Mouse (Mus musculus): Measurements from ENCODE around the gene Cracr2a.

The Cracr2a gene

DNA sequence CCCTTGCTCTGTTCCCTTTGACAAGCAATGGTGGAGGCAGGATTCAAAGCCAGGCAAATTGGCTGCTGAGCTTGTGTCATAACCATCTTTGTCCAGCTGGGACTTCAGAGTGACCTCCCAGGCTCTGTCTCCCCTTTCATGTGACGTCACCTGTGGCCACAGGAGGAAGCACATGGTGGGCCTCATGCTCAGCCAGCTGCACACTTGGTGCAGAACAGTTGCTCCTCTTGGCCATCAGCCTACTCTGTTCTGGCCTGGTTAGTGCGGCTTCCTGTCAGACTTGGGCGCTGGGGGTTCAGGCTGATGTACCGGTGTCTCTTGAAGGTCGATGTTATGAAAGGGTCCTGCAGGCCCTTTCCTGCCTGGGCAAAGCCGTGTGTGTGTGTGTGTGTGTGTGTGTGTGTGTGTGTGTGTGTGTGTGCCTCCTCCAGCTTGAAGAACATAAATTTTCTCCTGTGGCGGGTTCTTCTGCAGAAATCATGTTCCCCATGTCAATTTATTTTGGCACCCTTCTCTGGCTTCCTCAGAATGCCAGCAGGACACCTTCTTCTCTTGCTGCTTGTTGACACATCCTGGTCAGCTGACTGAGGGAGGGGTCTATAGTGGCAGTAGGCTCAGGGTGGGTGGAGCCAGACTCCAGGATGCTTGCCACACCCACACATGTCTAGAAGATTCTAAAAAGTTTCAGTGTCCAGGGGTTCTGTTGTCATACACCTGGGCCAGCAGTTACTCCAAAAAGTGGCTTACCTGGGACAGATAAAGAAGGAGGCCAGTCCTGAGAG, 5.0 kb downstream of the Cracr2a start:
- no peak for DNase-seq (ENCODE audit: low spot score)

DNA sequence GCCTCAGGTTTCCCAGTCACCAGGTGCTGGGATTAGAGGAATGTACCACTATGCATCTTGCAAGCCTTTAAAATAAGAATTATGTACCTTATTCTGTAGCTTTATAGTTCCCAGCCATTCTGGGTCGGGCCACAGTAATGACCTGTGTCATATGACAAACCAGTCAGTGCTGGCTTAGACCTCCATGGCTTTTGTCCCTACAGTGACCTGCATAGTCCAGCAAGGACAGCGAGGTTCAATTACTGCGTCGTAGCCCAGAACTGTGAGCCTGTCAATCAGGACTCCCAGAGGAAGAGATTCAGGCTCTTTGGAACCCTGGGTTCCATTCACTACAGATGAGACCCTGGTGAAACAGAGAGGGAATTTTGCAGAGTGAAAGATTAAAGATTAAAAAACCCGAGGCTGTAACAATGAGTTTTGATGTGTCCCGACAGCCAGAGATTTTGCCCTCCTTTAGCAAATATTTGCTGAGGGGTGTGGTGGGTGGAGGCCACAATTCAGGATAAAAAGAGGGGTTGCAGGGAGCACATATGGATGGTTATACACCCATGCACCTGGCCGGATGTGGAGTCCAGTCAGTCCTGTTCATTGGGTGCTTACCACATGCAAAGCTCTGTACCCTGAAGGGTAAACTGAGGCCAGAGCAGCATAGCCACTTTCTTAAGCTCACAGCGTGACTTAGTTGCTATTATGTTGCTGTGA, 10.9 kb downstream of the Cracr2a start:
- no peak for DNase-seq (ENCODE audit: low spot score)

DNA sequence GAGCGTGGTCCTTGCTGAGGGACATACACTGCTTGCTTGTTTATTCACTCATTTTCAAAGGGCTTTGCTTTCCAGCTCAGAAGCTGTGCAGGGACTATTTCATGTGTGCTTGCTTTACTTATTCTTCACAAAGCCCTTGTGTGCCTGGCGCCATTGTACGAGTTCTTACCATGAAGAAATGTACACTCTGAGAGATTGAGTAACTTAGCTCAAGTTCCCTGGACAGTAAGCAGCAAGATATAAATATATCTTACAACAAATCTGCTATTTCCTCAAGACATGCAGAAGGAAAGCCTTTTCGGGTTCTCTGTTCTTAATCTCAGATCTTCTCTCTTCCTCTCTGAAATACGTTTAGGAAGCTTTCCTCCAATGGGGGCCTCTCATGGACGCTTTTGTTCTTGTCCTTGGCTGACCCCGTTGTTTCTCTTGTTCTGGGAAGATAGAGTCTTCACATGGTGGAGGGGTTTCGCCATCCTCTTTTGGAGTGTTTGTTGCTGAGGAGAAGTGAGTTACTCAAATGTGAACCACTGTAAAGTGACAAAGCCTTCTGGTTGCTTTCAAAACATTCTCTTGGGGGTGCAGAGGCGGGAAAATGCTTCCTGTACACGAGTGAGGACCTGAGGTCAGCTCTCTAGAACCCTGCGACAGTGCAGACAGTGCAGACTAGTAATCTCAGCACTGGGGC, 12.8 kb downstream of the Cracr2a start:
- no peak for DNase-seq (ENCODE audit: low spot score)

DNA sequence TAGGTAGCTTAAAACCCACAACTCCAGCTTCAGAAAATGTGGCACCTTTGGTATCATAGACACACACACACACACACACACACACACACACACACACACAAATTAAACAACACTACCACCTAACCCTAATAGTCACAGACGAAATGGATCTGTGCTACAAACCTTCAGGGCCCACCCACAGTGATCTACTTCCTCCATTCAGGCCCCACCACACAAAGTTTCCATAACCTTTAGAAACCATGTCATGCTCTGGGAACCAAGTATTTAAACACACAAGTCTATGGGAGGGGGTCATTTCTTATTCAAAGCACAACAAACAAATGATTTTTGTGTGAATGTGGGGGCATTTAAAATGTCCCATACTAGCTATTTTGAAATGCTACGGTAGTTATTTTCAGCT, 14.1 kb downstream of the Cracr2a start:
- no peak for DNase-seq (ENCODE audit: low spot score)

DNA sequence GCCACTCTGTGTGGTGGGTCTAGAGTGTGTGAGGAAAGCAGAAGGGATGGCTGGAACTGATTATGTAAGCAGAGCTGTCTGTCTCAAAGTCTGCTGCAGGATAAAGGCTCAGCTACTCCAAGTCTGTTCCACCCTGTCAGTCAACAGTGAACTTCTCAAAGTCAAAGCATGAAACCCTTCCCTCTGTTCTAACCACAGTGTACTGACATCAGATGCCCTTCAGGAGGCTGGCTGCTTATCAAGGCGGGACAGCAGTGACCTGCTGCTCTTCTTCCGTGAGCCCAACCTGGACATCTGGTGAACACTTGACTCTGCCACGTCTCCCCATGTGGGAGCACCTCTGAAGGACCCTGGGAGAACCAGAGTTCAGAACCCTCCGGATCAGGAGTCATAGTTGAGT, 16.6 kb downstream of the Cracr2a start:
- DNase-seq (ENCODE audit: low spot score): no peak

DNA sequence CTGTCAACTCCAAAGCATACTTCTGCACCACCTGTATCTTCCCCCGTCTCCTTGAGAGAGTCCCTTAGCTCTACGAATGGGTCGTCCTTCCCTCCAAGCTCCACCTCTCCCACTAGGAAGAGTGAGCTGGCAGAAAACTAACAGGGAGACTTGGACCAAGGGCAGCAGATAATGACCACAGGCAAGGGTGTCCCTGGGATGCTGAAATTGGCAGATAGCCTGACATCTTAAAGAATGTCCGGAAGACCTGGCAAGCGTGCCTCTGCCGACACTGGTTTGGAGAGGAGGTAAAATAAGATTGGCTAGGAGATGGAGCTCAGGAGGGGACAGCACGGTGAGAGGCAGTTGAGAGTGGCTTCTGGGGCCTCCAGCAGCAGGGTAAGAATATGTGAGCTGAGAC, 17.2 kb downstream of the Cracr2a start:
- DNase-seq (ENCODE audit: low spot score): peak; percentile 26

DNA sequence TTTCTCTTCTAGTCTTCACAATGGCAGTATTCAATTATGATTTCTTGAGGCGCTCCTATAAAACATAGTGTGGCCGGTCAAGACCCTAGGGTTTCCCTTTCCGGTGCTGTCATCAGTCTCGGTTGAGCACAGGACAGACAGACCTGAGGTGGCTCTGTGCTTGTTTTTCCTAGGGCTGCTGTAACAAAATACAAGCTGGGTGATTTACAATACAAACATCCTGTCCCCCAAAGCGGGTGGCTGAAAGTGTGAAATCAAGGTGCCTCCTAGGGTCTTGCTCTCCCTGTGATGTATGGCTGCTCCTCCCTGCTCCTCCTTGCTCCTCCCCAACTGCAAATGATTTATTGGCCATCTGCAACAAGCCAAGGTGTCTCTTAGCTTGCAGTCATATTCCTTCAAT, 17.7 kb downstream of the Cracr2a start:
- no peak for DNase-seq (ENCODE audit: low spot score)

DNA sequence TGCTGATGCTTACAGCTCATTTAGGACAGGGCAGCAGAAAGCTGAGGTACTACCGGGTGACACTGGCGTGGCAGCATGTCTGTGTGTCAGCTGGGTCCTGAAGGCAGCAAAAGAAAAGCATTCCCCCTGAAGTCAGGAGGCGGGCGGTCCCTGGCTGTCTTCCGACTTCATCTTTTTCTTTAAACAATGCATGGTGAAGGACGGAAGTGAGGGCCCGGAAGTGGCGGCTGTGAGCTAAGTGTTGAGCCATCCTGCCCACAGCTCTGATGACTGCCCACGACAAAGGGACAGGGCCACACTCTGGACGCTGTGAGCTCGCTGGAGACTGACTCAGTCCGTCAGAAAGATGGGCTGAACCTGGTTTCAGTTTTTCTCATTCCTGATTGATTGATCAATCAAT, 20.8 kb downstream of the Cracr2a start:
- no peak for DNase-seq (ENCODE audit: low spot score)

DNA sequence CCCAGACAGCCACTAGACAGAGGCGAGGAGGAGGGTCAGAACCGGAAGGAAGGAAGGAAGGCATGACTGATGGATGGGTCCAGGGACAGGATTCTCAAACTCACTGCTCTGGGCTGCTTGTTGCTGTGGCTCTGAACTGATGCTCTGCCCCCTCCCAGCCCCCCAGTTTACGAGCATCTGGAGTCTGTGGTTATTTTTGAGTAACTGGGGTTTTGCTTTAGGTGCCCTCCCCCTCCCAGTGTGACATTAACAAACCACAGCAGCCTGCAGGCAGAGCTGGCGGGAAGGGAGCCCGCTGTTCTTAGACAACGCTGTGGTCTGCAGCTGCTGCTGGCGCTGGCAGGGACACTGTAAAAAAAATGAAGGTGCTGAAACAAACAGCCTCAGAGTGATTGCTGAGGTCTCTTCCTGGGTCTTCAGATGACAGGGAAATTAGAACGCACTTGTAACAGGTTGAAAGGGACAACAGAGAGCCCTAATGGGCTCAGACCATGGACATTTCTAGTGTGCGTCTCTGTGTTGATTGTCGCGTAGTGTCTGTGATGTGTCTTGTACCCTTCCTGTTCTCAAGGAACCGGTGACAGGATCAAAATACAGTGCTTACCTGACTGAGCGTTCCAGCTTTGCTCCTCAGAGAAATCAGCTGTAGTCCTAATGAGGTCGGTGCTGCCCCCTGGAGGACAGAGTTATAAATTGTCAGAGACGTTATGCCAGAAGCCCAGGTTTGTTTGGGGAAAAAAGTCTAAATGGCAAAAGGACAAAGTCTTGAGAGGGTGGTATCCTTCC, 21.4 kb downstream of the Cracr2a start:
- DNase-seq (ENCODE audit: low spot score): no peak

DNA sequence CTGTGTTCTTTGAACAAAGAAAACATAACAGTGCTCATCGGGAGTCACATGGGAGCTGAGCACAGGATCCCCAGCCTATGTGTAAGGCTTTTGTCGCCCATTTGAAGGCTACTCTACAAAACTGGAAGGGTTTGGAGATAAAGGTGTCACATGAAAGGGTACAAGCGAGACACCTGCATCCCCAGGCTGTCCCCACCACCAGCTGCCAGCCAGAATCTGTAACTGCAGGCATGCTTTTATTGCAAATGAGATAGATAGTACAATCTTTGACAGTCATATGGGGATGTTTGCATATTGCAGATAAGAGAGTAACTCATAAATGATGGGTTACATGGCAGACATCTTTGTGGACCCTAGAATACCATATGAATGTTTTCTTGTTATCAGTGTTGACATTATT, 30.3 kb downstream of the Cracr2a start:
- DNase-seq (ENCODE audit: low spot score): no peak

DNA sequence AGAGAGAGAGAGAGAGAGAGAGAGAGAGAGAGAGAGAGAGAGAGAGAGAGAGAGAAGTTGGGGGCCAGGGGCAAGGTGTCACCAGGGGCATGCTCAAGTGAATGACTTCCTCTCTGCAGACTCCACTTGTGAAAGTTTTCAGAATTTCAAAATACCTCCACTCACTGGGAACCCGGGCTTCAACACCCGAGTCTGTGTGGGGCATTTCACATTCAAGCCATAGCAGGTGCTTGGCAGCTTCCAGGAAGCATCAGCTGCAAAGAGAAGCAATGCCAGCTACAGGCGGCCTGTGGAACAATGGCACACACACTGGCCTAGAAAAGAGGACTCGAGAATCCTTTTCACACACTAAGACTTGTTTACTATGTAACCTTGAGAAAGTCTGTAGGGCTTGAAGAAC, 32.3 kb downstream of the Cracr2a start:
- no peak for DNase-seq (ENCODE audit: low spot score)

DNA sequence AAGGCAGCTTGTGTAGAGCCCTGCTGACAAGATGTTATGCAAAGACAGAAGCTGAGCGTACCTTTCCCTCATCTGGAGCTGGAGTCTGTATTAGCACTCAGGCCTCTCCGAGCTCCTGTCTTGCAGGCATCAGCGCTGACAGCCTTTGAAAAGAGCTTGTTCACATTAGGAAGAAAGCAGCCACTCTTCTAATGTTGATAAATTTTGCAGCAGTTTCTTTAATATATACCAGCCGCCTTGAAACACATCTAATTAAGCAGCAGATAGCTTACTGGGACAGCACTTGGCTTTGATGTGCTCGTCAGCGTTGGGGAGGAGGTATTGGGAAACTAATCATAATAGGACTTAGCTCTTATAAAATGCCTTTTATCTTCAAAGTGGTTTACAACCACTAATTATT, 38.1 kb downstream of the Cracr2a start:
- DNase-seq (ENCODE audit: low spot score): no peak

DNA sequence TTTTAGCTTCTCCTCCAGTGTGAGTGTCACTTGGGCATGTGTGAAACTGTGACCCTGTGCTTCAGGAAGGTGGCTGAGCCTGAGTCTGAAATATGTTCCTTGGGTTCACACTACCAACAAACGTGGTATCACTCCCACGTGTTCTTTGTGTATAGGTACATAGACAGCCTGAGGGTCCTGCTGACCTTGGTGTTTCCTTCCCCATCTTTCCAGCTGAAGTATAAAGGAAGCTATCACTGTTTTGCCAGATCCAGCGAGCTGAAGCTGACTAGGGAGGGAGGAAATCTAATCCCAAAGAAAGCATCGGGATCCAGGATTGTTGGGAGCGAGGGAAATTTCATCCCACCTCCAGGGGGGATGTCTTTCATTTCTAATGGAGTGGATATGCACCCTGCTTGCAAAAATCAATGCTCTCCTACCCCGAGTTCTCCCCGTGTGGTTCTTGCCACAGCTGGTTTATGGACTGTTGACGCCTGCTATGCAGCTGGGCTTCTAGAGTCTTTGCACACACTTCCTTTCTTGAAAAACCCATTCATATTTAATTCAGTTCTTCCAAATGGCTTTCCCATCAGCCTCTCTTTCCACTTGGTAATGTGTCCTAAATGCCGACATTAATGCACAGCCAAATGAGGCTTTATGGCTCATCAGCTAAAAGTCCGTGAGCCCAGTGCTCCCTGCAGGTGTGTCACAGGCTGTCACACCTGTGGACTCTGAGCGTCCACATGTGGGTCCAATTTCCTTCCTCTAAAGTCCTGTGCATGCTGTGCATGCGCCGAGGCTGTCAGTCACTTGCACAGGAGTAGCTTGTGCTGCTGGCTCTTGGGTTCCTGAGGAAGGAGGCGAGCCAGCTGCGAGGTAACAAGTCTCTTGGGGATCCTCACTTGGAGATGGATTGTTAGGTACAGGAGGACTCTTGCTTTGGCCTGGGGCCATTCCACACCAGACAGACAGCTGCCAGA, 44.2 kb downstream of the Cracr2a start:
- DNase-seq (ENCODE audit: low spot score): no peak

DNA sequence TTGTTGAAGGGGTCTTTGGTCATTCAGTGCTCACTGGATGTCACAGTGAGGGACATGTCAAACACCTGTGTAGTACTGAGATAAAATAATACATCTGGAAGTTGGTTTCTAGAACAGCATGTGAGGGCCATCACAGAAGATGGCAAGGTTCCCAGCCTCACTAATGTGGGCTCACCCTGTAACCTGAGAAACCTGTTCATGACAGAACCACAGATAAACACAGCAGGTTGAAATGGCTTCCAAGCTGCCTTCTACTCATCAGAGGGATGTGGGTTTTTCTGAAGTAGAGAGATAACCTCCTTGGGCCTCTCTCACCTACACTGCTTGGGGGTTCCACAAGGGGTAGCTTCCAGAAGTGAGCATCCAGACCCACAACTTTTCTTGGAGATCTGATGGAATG, 48.5 kb downstream of the Cracr2a start:
- DNase-seq (ENCODE audit: low spot score): no peak

DNA sequence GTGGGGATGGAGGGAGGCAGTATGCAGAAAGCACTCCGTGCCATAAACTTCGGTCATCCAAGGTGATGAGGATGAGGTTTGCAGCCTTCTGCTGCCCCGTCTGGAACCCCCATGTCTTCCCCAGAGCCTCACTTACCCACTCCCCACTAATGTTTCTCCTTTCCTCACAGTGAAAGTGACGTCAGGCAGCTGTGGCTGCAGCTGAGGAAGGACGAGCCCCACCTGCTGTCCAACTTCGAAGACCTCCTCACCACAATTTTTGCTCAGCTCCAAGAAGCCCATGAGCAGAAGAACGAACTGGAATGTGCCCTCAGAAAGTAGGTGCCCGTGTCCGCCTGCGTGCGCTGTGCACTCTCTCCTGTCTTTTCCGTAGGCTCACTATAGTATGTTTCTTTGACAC, 50.1 kb downstream of the Cracr2a start:
- DNase-seq (ENCODE audit: low spot score): no peak

DNA sequence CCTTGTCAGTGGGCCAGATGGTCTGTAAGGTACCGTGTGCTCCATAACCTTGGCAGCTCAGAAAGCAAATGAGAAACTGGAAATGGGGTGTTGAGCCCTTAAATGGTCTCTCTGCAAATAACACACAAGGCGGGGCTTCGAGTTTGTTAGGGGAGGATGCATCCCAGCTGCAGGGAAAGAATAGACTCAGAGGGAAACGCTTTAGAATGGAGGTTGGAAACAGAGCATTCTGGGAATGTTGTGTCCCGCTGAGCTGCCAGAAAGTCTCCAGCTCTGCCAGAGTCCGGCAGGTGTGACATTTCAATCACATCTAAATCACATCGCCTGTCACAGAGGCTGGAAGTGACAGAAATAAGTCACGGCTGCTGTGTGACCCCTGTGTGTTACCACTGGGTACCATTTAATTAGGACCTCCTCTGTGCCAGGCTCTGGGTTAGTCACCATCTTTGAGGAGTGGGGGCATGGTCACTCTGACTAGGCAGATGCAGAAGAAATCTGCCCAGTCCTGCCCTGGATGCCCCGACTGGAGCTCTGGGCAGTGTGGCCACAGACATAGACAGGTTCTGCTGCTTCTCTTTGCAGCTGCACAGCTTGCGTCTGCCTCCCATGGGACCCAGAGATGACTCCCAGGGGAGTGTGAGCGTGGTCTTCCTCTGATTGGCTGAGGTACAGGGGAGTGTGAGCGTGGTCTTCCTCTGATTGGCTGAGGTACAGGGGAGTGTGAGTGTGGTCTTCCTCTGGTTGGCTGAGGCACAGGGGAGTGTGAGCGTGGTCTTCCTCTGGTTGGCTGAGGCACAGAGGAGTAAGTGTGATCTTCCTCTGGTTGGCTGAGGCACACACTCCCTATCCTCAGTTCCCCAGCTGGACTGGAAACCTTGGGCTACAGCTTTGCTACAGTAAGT, 53.2 kb downstream of the Cracr2a start:
- no peak for DNase-seq (ENCODE audit: low spot score)

DNA sequence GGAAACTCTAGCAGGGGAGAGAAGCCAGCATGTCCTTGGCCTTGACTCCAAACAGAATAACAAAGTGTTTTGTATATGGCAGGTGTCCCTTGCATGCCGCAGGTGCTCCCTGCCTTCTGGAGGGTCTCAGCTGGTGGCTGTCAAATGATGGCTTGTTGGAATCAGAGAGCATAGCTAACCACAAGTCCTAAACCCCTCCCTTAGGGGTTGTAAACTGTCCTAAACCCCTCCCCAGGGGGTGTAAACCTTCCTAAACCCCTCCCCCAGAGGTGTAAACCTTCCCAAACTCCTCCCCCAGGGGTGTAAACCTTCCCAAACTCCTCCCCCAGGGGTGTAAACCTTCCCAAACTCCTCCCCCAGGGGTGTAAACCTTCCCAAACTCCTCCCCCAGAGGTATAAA, 55.5 kb downstream of the Cracr2a start:
- no peak for DNase-seq (ENCODE audit: low spot score)

DNA sequence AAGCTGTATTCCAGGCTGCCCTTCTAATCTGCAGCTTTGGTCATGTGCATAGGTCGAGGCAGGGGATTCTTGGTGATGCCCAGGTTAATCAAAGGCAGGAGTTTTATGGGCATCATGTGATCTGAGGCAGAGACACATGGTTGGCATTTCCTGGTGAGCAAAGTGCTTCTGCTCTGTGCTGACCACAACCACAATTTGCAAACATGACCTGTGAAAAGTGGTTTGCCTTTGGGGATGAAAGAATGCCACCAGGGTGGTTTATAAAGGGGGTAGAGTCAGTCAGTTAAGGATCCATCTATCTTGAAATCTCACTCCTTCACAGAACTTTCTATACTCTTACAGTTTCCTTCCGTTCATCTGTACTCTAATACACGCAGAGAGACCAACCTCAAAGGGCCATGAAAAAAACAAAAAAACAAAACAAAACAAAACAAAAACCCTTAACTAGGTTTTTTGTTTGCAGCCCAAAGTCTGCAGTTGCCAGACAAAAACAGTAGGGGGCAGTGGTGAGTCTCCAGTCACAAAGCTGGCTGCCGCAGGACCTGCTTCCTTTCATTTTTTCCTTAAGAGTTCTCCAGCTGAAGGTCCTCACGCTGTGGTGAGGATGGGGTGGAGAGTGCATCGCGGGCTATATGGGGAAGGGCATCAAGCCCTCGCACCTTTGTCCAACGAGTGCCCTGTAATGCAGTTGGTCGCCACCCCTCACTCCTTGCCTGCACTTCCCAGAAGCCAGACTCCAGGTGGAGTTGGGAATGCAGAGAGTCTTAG, 56.3 kb downstream of the Cracr2a start:
- no peak for DNase-seq (ENCODE audit: low spot score)

DNA sequence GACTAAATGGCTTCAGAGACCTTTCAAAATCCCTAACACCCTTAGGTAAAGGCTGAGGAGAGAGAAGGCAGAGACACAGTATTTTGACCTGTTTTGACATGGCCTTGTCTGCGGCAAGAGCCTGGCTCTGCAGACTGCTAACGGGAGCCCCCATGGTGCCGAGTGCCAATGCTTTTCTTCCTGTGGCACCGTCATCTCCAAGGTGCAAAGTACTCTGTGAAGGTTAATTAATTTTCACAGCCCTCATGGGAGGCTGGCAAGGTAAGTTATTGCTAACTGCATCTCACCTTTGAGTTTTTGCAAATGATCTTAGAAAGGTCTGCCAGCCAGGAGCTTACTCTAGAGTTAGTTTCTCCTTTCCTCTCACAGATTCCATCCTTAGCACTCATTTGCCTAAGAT, 57.5 kb downstream of the Cracr2a start:
- no peak for DNase-seq (ENCODE audit: low spot score)
